Mouse (Mus musculus) intestine, embryonic 14.5 days (tissue): Measurements from ENCODE around the gene Luc7l3. TPM values are rescaled to one million over a fixed set of nuclear protein-coding genes. Genes with fewer than 3 reads are reported as not detected.
A peak's percentile ranks its signal among the peaks of the same experiment; 100 is the strongest.

Experiments used
- ATAC-seq: fragments of 200-750 bp; cut with Nextera tagmentation; replicated peaks from 2 replicates; pipeline ENCODE4 v1.8.0; 2017; ENCODE audit warnings: low read depth, moderate number of reproducible peaks, moderate TSS enrichment, moderate library complexity; ENCODE audit not compliant: low FRiP score, low TSS enrichment
- DNase-seq: peaks from one replicate; pipeline ENCODE4 v3.0.0-alpha.2; 2018; ENCODE audit warnings: low spot score
- H3K27ac ChIP-seq: fragments of 300-500 bp; sonication (generic); 2 replicates; pipeline ENCODE4 v1.5.1; 2014; ENCODE audit warnings: low read depth, mild to moderate bottlenecking, control low read depth
- H3K27me3 ChIP-seq: fragments of 300-500 bp; sonication (generic); replicated peaks from 2 replicates; pipeline ENCODE4 v1.6.1; 2014; ENCODE audit warnings: low read length, control low read depth; ENCODE audit not compliant: control insufficient read depth, insufficient read depth
- H3K36me3 ChIP-seq: fragments of 300-500 bp; sonication (generic); 2 replicates; pipeline ENCODE4 v1.6.1; 2014; ENCODE audit warnings: low read length, control low read depth; ENCODE audit not compliant: control insufficient read depth, insufficient read depth
- H3K4me1 ChIP-seq: fragments of 300-500 bp; sonication (generic); replicated peaks from 2 replicates; pipeline ENCODE4 v1.6.1; 2014; ENCODE audit warnings: low read length, control low read depth, mixed read lengths; ENCODE audit not compliant: control insufficient read depth, insufficient read depth
- H3K4me2 ChIP-seq: fragments of 300-500 bp; sonication (generic); 2 replicates; pipeline ENCODE4 v1.6.1; 2014; ENCODE audit warnings: low read length
- H3K4me3 ChIP-seq: fragments of 300-500 bp; sonication (generic); 2 replicates; pipeline ENCODE4 v1.5.1; 2014; ENCODE audit warnings: low read depth, low read length, control low read depth, mixed read lengths
- H3K9ac ChIP-seq: fragments of 300-500 bp; sonication (generic); 2 replicates; pipeline ENCODE4 v1.6.1; 2014; ENCODE audit warnings: mild to moderate bottlenecking, low read length
- H3K9me3 ChIP-seq: fragments of 300-500 bp; sonication (generic); 2 replicates; pipeline ENCODE4 v1.6.1; 2016; ENCODE audit warnings: low read length, control low read depth; ENCODE audit not compliant: control insufficient read depth
- WGBS: fragments of 180-500 bp; shearing (Covaris S2); extraction: QIAGEN DNeasy Blood & Tissue Kit; methylation state at CpG from one replicate; pipeline ENCODE4 v1.1.7; 2014; 5-methylcytosine and 5-hydroxymethylcytosine counted together
- polyA plus RNA-seq: library from polyadenylated mRNA; unstranded; fragments of >200 nt; fragmentation: Nextera tagmentation; extraction: Ambion mirVana; gene quantifications from 2 replicates; pipeline ENCODE4 v1.2.1, GENCODE M21; 2014

Luc7l3 gene
- polyA plus RNA-seq, 1 experiment from 2014 or later, result 89.6 TPM

DNA sequence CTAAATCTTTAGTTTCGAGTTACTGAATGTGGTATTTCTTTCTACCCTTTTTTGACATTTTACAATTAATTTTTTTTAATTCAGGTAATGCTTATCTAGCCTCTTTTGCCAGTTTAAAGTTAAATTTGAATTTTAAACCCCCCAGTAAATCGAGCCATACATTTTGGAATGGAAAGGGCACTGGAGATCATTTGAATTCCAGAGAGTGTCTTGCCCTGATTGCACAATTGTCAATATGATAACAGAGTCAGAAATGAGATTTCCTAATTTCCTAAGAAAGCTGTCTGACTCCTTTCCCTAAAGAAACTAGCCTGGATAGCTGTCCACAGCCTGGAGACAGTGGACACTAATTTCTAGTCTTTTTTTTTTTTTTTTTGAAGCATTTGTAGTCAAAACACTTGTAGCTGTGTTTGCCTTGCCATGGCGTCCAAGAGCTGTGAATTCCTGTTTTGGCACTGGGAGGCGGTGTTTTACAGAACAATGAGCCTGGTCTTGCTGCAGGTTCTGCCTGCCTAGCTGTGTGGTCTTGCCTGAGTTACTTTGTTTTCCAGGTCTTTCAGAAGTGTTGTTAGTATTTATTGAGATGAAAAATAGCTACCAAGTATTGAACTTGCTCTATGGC is 7.6 kb upstream of the Luc7l3 start:
- H3K27me3 ChIP-seq, result no peaks in the 10 kb centered on the region
- peak overlapping the region; percentile 74 for H3K4me2 ChIP-seq
- ATAC-seq (no peak), DNase-seq (no peak)
- H3K4me3 ChIP-seq, result peak overlapping the region; percentile 69; the same call in 1 of the 2 replicates
- no peaks in the 10 kb centered on the region for H3K9me3 ChIP-seq
- no peak overlapping the region for H3K27ac ChIP-seq
- H3K9ac ChIP-seq, result no peak overlapping the region
- peaks cover 22% of the 10 kb centered on the region for H3K4me1 ChIP-seq
- peaks cover 6% of the 10 kb centered on the region for H3K36me3 ChIP-seq
- 53% methylated on average over 4 of the region's 4 CpGs for WGBS

DNA sequence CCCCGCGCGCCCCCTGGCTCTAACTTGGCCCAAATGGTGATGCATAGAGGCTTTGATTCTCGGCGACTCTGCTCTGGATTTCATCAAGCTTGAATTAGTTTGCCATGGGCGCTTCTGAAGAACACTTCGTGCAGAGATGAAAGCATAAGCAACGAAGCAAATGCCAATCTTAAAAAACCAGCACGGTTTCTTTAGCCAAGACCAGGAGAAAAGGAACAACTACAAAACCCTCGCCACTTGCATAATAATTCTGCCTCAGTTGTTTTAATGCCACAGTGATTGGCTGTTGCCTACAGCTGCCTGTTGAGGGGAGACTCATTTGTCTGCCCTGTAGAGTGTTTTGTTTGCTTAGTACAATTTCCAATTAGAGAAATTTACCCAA is 6.8 kb upstream of the Luc7l3 start:
- H3K36me3 ChIP-seq, result 0 out of 2 replicates have a peak, but pooled peaks cover under 1% of the 10 kb centered on the region
- peaks cover 22% of the 10 kb centered on the region for H3K4me1 ChIP-seq
- no peaks in the 10 kb centered on the region for H3K9me3 ChIP-seq
- H3K9ac ChIP-seq, result peak overlapping the region; percentile 95
- peak overlapping the region; percentile 74 for H3K4me2 ChIP-seq
- H3K27me3 ChIP-seq, result no peaks in the 10 kb centered on the region
- ATAC-seq (no peak), DNase-seq (no peak)
- peak overlapping the region; percentile 69 for H3K4me3 ChIP-seq
- H3K27ac ChIP-seq, result peak overlapping the region; percentile 97
- WGBS, result 2% methylated on average over 10 of the region's 10 CpGs

- H3K9ac ChIP-seq, result peak within 1 kb of the TSS; percentile 95
- no peaks in the 10 kb centered on the region for H3K27me3 ChIP-seq
- ATAC-seq, result peak; percentile 93
- H3K4me3 ChIP-seq, result peak within 1 kb of the TSS; percentile 69
- peaks cover 22% of the 10 kb centered on the region for H3K4me1 ChIP-seq
- H3K27ac ChIP-seq, result peak within 1 kb of the TSS; percentile 97
- H3K36me3 ChIP-seq, result no peaks in the 10 kb centered on the region
- peak within 1 kb of the TSS; percentile 74 for H3K4me2 ChIP-seq
- WGBS, result under 1% methylated on average over 64 of the region's 78 CpGs
- H3K9me3 ChIP-seq, result no peaks in the 10 kb centered on the region
- peak; percentile 98 for DNase-seq
Measured at GRCm38 (mm10) chr11:94327693-94328643, 6.2 kb upstream of the Luc7l3 start, which contains the start of gene Ankrd40. Gene Ankrd40, plus strand, starts transcription at chr11:94328001.

DNA sequence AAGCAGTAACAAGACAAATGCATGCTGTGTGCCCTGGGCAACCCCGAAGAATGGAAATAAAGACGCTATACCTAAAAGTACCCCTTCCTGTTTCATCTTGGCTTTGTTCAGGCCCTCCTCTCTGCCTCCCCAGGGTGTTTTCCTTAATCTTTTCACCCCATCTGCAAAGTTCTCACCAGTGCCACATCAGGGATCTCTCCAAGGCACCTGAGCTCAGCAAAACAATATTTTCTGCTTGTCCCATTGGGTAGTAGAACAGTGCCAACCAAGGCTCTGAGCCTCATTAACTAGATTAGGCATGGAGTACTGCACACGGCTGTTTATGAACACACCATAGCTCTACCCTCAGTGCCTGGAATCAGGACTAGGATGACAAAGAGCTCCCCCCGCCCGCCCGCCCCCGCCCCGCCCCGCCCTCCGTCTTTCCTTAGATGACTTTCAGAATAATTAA is 5.2 kb upstream of the Luc7l3 start:
- H3K9me3 ChIP-seq, result no peaks in the 10 kb centered on the region
- no peaks in the 10 kb centered on the region for H3K36me3 ChIP-seq
- peak overlapping the region; percentile 69 for H3K4me3 ChIP-seq
- 5% methylated on average over 10 of the region's 10 CpGs for WGBS
- no peaks in the 10 kb centered on the region for H3K27me3 ChIP-seq
- peak overlapping the region; percentile 95 for H3K9ac ChIP-seq
- H3K27ac ChIP-seq, result peak overlapping the region; percentile 97
- peaks cover 22% of the 10 kb centered on the region for H3K4me1 ChIP-seq
- DNase-seq (peak; percentile 68), ATAC-seq (no peak)
- peak overlapping the region; percentile 74 for H3K4me2 ChIP-seq

GRCm38 (mm10) chr11:94324618-94325017 is 2.8 kb upstream of the Luc7l3 start:
- Histone ChIP-seq H3K4me3 (no peak overlapping the region), H3K27me3 (no peaks in the 10 kb centered on the region), H3K9ac (no peak overlapping the region), H3K4me1 (peaks cover 10% of the 10 kb centered on the region), H3K4me2 (no peak overlapping the region), H3K27ac (no peak overlapping the region), H3K36me3 (no peaks in the 10 kb centered on the region), H3K9me3 (no peaks in the 10 kb centered on the region)
- ATAC-seq, result no peak
- DNase-seq, result no peak
- WGBS, result 86% methylated on average over 5 of the region's 5 CpGs

- 75% methylated on average over 5 of the region's 5 CpGs for WGBS
- H3K4me3 ChIP-seq, result no peak overlapping the region
- no peak overlapping the region for H3K4me2 ChIP-seq
- DNase-seq, result no peak
- no peak overlapping the region for H3K27ac ChIP-seq
- H3K4me1 ChIP-seq, result peaks cover 6% of the 10 kb centered on the region
- H3K9me3 ChIP-seq, result no peaks in the 10 kb centered on the region
- no peak overlapping the region for H3K9ac ChIP-seq
- H3K27me3 ChIP-seq, result no peaks in the 10 kb centered on the region
- ATAC-seq, result no peak
- H3K36me3 ChIP-seq, result peaks cover 5% of the 10 kb centered on the region; the same call in 1 of the 2 replicates
Measured at GRCm38 (mm10) chr11:94323271-94323925, 1.6 kb upstream of the Luc7l3 start.

GRCm38 (mm10) chr11:94322636-94323035 is 848 bp upstream of the Luc7l3 start:
- Histone ChIP-seq H3K4me3 (peak overlapping the region; percentile 89), H3K4me2 (peak overlapping the region; percentile 81), H3K27ac (peak overlapping the region; percentile 97), H3K27me3 (no peaks in the 10 kb centered on the region), H3K4me1 (peaks cover 13% of the 10 kb centered on the region), H3K36me3 (peaks cover 5% of the 10 kb centered on the region; the same call in 1 of the 2 replicates), H3K9me3 (no peaks in the 10 kb centered on the region), H3K9ac (peak overlapping the region; percentile 100)
- DNase-seq (no peak), ATAC-seq (no peak)
- 33% methylated on average over 5 of the region's 5 CpGs for WGBS
